Comparison of ENCODE assay signal across 29 mouse cellular contexts in the genomic region with DNA sequence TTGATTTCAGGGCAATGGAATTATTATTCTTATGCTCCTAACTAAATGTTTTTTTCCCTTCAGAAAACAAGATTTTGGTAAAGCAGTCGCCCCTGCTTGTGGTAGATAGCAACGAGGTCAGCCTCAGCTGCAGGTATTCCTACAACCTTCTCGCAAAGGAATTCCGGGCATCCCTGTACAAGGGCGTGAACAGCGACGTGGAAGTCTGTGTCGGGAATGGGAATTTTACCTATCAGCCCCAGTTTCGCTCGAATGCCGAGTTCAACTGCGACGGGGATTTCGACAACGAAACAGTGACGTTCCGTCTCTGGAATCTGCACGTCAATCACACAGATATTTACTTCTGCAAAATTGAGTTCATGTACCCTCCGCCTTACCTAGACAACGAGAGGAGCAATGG. TPM values are rescaled to one million over a fixed set of nuclear protein-coding genes. Genes with fewer than 3 reads are reported as not detected.
DNase-seq lines count a peak whose midpoint lies in the region; ATAC-seq lines count a peak whose summit lies in the region.
"Had no signal": no experiment of that assay in that cellular context is flagged by ENCODE, and none has a peak within 500 bp of the region (broad histone marks: within the 10 kb centered on the region; RNA-seq: fewer than 3 reads in every experiment).

No protein-coding gene starts in this region.

- no peaks in the 10 kb centered on the region for H3K36me3 ChIP-seq in heart, embryonic 13.5 days
- no peaks in the 10 kb centered on the region for H3K36me3 ChIP-seq in heart, embryonic 11.5 days (ENCODE audit: control insufficient read depth, insufficient read depth, low read length)
- no peaks in the 10 kb centered on the region for H3K36me3 ChIP-seq in heart, embryonic 16.5 days (ENCODE audit: control insufficient read depth, insufficient read depth)
- no peaks in the 10 kb centered on the region for H3K36me3 ChIP-seq in heart, embryonic 10.5 days
- H3K36me3 ChIP-seq: embryonic facial prominence, embryonic 10.5 days; embryonic facial prominence, embryonic 13.5 days; forebrain, embryonic 12.5 days; hindbrain, embryonic 10.5 days; hindbrain, embryonic 13.5 days; intestine, embryonic 15.5 days; kidney, embryonic 15.5 days had no signal

- no peaks in the 10 kb centered on the region for H3K9me3 ChIP-seq in heart, embryonic 13.5 days
- H3K9me3 ChIP-seq in heart, embryonic 11.5 days (replicated peaks; ENCODE audit: control insufficient read depth, low read length), result no peaks in the 10 kb centered on the region
- H3K9me3 ChIP-seq in heart, embryonic 16.5 days (replicated peaks; ENCODE audit: control insufficient read depth, low read length), result no peaks in the 10 kb centered on the region
- no peaks in the 10 kb centered on the region for H3K9me3 ChIP-seq in heart, embryonic 10.5 days
- H3K9me3 ChIP-seq: embryonic facial prominence, embryonic 10.5 days; embryonic facial prominence, embryonic 13.5 days; forebrain, embryonic 12.5 days; hindbrain, embryonic 10.5 days; hindbrain, embryonic 13.5 days; intestine, embryonic 15.5 days; kidney, embryonic 15.5 days had no signal

- 75% methylated on average over 20 of the region's 20 CpGs for WGBS in heart, embryonic 13.5 days
- WGBS in heart, embryonic 11.5 days (ENCODE audit: insufficient replicate concordance), result 72% methylated on average over 20 of the region's 20 CpGs
- 67% methylated on average over 20 of the region's 20 CpGs for WGBS in heart, embryonic 16.5 days
- WGBS in heart, embryonic 10.5 days, result 77% methylated on average over 20 of the region's 20 CpGs

- H3K27ac ChIP-seq in heart, embryonic 13.5 days (replicated peaks), result no peak overlapping the region
- H3K27ac ChIP-seq in heart, embryonic 11.5 days (ENCODE audit: low read depth, low read length), result no peak overlapping the region
- no peak overlapping the region for H3K27ac ChIP-seq in heart, embryonic 16.5 days (ENCODE audit: low read length)
- no peak overlapping the region for H3K27ac ChIP-seq in heart, embryonic 10.5 days
- H3K27ac ChIP-seq: embryonic facial prominence, embryonic 10.5 days; embryonic facial prominence, embryonic 13.5 days; forebrain, embryonic 12.5 days; heart, adult 2 months; hindbrain, embryonic 10.5 days; hindbrain, embryonic 13.5 days; intestine, embryonic 15.5 days; kidney, embryonic 15.5 days had no signal

- peak overlapping the region; percentile 11; the same call in 1 of the 2 replicates for H3K4me2 ChIP-seq in heart, embryonic 13.5 days
- no peak overlapping the region for H3K4me2 ChIP-seq in heart, embryonic 11.5 days
- H3K4me2 ChIP-seq in heart, embryonic 16.5 days (ENCODE audit: low read depth, low read length), result peak overlapping the region; percentile 21; the same call in 1 of the 2 replicates
- H3K4me2 ChIP-seq: embryonic facial prominence, embryonic 13.5 days; forebrain, embryonic 12.5 days; hindbrain, embryonic 13.5 days; intestine, embryonic 15.5 days; kidney, embryonic 15.5 days had no signal

- no peaks in the 10 kb centered on the region for H3K27me3 ChIP-seq in heart, embryonic 13.5 days (replicated peaks)
- H3K27me3 ChIP-seq in heart, embryonic 11.5 days (ENCODE audit: control insufficient read depth, insufficient read depth, low read length), result no peaks in the 10 kb centered on the region
- H3K27me3 ChIP-seq in heart, embryonic 16.5 days (ENCODE audit: control insufficient read depth, insufficient read depth, low read length), result no peaks in the 10 kb centered on the region
- no peaks in the 10 kb centered on the region for H3K27me3 ChIP-seq in heart, embryonic 10.5 days (ENCODE audit: insufficient read depth, poor library complexity, severe bottlenecking)
- H3K27me3 ChIP-seq: embryonic facial prominence, embryonic 13.5 days; forebrain, embryonic 12.5 days; hindbrain, embryonic 13.5 days; intestine, embryonic 15.5 days; kidney, embryonic 15.5 days had no signal

- H3K4me3 ChIP-seq in heart, embryonic 13.5 days, result 0 out of 2 replicates have a peak overlapping the region, but pooled peaks have one; percentile 6
- H3K4me3 ChIP-seq in heart, embryonic 11.5 days (ENCODE audit: low read depth, low read length), result no peak overlapping the region
- no peak overlapping the region for H3K4me3 ChIP-seq in heart, embryonic 16.5 days (ENCODE audit: low read length)
- H3K4me3 ChIP-seq in heart, embryonic 10.5 days, result no peak overlapping the region
- H3K4me3 ChIP-seq: embryonic facial prominence, embryonic 10.5 days; embryonic facial prominence, embryonic 13.5 days; erythroblast, embryonic 14.5 days; forebrain, embryonic 12.5 days; heart, adult 2 months; hindbrain, embryonic 10.5 days; hindbrain, embryonic 13.5 days; intestine, embryonic 15.5 days; kidney, embryonic 15.5 days had no signal

- H3K4me1 ChIP-seq in heart, embryonic 13.5 days, result no peaks in the 10 kb centered on the region
- no peaks in the 10 kb centered on the region for H3K4me1 ChIP-seq in heart, embryonic 11.5 days (ENCODE audit: control insufficient read depth, insufficient read depth, low read length)
- H3K4me1 ChIP-seq in heart, embryonic 16.5 days (ENCODE audit: control insufficient read depth, insufficient read depth, low read length), result no peaks in the 10 kb centered on the region
- H3K4me1 ChIP-seq in heart, embryonic 10.5 days, result no peaks in the 10 kb centered on the region
- H3K4me1 ChIP-seq: forebrain, embryonic 12.5 days; hindbrain, embryonic 13.5 days; intestine, embryonic 15.5 days; kidney, embryonic 15.5 days had no signal

- H3K9ac ChIP-seq in heart, embryonic 13.5 days, result no peak overlapping the region
- H3K9ac ChIP-seq in heart, embryonic 11.5 days (ENCODE audit: low read depth, low read length), result no peak overlapping the region
- H3K9ac ChIP-seq in heart, embryonic 16.5 days (ENCODE audit: low read length), result no peak overlapping the region
- H3K9ac ChIP-seq: embryonic facial prominence, embryonic 13.5 days; forebrain, embryonic 12.5 days; hindbrain, embryonic 13.5 days; intestine, embryonic 15.5 days; kidney, embryonic 15.5 days had no signal

- peak; percentile 2 for DNase-seq in CD4-positive, CD25-positive, alpha-beta regulatory T cell, adult 2 months (ENCODE audit: low read depth, low spot score)
- DNase-seq in heart, embryonic 10.5 days (ENCODE audit: low spot score), result no peak
- peak; percentile 57 for DNase-seq in ZHBTc4 (ENCODE audit: low read depth, low spot score)
- DNase-seq in cerebellum, postnatal 14 days, result no peak
- DNase-seq: adrenal gland, adult 2 months; adrenal gland, postnatal 14 days; cerebellum, adult 11 months; cerebellum, adult 2 months; cerebellum, adult 9-11 months; cerebellum, postnatal 36 days; embryo, embryonic 11 days; gastrocnemius, postnatal 14 days; heart, adult 2 months; kidney, adult 11 months; kidney, adult 8-10 months had no signal

- no peak for ATAC-seq in CD4-positive, CD25-positive, alpha-beta regulatory T cell, adult 4 months
- ATAC-seq in heart, embryonic 13.5 days (ENCODE audit: extremely low read depth, insufficient number of reproducible peaks, low FRiP score, low TSS enrichment), result no peak
- no peak for ATAC-seq in heart, embryonic 11.5 days (replicated peaks; ENCODE audit: insufficient number of reproducible peaks, low FRiP score, low TSS enrichment)
- no peak for ATAC-seq in heart, embryonic 16.5 days (replicated peaks; ENCODE audit: extremely low read depth, insufficient read depth, low FRiP score)
- ATAC-seq: forebrain, embryonic 16.5 days; hindbrain, embryonic 16.5 days; intestine, embryonic 15.5 days had no signal

RNA-seq across cellular contexts. Expression of a gene that starts 46.3 kb away (rescaled TPM):
- polyA plus RNA-seq in CD4-positive, CD25-positive, alpha-beta regulatory T cell, adult 4 months (2017; shearing (Covaris generic)), result 100 to 1,000 TPM; 276 to 286 TPM
- 0.25 and 0.31 TPM in 2 replicates for polyA plus RNA-seq in heart, embryonic 13.5 days (2015; fragmentation: Nextera tagmentation; extraction: Ambion mirVana)
- 0.07 TPM in 1 of 2 replicates, not detected in the other for polyA plus RNA-seq in heart, embryonic 11.5 days (2014; fragmentation: Nextera tagmentation; extraction: Ambion mirVana)
- polyA plus RNA-seq in heart, embryonic 16.5 days (2015; fragmentation: Nextera tagmentation; extraction: Ambion mirVana), result 0.81 and 3.7 TPM in 2 replicates
- polyA plus RNA-seq in heart, embryonic 10.5 days (2016; fragmentation: Nextera tagmentation; extraction: Ambion mirVana), result 0.16 TPM in 2 replicates

Comparison
In these comparisons a context has a peak if more than half of its experiments do, and no peak if none do; other contexts are left out.
1. DNase-seq: peak in CD4-positive, CD25-positive, alpha-beta regulatory T cell, adult 2 months (single experiment) and ZHBTc4 (single experiment); none in heart, embryonic 10.5 days (single experiment) and cerebellum, postnatal 14 days (0 of 2).
2. RNA of a gene that starts 46.3 kb away (polyA plus RNA-seq): 276 to 286 TPM in CD4-positive, CD25-positive, alpha-beta regulatory T cell, adult 4 months; 0.81 to 3.7 TPM in heart, embryonic 16.5 days, 0.25 to 0.31 TPM in heart, embryonic 13.5 days, 0.16 TPM in heart, embryonic 10.5 days and 0.07 TPM in heart, embryonic 11.5 days; every median in the first group is over 10 times any median in the second.